Mouse (Mus musculus) layer of hippocampus, adult 2 months (tissue): ENCODE data around the gene Jak1. TPM values are rescaled to one million over a fixed set of nuclear protein-coding genes. Genes with fewer than 3 reads are reported as not detected.
A peak's percentile ranks its signal among the peaks of the same experiment; 100 is the strongest.

Experiments used
- DNase-seq, 2 experiments: peaks; one replicate each; pipeline ENCODE4 v3.0.0; 2022; ENCODE audit warnings: low spot score in 2 of 2
- H3K27ac ChIP-seq: fragments of 200-600 bp; 2 replicates; pipeline ENCODE4 v1.8.1; 2022
- H3K4me3 ChIP-seq: fragments of 200-600 bp; 2 replicates; pipeline ENCODE4 v1.8.1; 2022; ENCODE audit warnings: mild to moderate bottlenecking
- CTCF ChIP-seq: fragments of 200-600 bp; conservative IDR thresholded peaks from 2 replicates; pipeline ENCODE4 v1.8.1; 2022; ENCODE audit warnings: antibody characterized with exemption, mild to moderate bottlenecking, moderate library complexity
- long read RNA-seq, 2 experiments: library from polyadenylated mRNA; stranded (forward); transcript quantifications; one replicate each; pipeline ENCODE4 v2.0.0; 2021; ENCODE audit warnings: borderline mapping rate in 2 of 2
- total RNA-seq, 2 experiments: library from RNA; stranded (reverse); gene quantifications; 2 replicates each; pipeline ENCODE4 v1.2.3; 2021

Gene Jak1
- 100 to 1,000 TPM; 124 to 128 TPM for total RNA-seq
- long read RNA-seq, experiment 1, full-length matches to known transcripts, result 49 of 83 reads
- long read RNA-seq, experiment 1, partial matches to known transcripts, result 21 of 83 reads
- long read RNA-seq, experiment 1, other reads (novel, unspliced or antisense), result 13 of 83 reads
- long read RNA-seq, experiment 2, full-length matches to known transcripts, result 72 of 111 reads
- long read RNA-seq, experiment 2, partial matches to known transcripts, result 15 of 111 reads
- long read RNA-seq, experiment 2, other reads (novel, unspliced or antisense), result 24 of 111 reads

DNA sequence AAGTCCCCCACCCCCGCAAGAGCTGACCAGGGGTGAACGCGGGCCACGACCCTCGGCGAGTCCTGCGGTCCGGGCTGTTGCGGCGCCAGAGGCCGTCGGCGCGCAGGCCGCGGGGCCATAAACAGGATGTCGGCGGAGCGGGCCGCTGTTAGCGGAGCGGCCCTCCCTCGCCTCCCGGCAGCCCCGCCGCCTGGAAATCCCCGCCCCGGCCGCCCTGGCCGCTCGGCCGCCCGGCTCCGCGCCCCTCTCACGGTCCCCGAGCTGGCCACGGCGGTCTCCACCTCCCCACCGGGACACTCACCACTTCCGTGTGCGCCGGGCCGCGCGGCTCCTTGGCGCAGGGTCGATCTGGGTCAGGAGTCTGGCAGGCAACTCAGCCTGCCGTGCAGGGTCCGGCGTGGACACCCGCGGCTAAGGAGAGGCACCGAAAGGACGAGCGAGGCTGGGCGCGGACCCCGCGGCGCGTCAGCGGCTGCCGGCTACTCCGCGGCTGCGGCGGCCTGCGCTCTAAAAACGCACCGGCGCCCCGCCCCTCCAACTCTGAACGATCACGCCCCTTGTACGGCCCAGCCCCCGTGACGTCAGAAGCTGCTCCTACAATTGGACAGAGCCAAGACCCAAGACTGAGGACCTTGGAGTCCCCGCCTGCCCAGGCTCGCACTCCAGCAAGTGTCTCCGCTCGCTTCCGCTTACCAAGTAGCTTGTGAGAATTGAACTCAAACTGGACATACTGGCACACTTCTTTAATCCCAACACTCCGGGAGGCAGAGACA is at the start of gene Jak1:
Gene Jak1 (minus strand): TSS at position 542 of the 773 bp plus-strand sequence.
- peak; percentile 94 to 96 for DNase-seq
- H3K27ac ChIP-seq, result peak within 1 kb of the TSS; percentile 90
- H3K4me3 ChIP-seq, result peak within 1 kb of the TSS; percentile 86
- no peak for TF ChIP-seq CTCF

DNA sequence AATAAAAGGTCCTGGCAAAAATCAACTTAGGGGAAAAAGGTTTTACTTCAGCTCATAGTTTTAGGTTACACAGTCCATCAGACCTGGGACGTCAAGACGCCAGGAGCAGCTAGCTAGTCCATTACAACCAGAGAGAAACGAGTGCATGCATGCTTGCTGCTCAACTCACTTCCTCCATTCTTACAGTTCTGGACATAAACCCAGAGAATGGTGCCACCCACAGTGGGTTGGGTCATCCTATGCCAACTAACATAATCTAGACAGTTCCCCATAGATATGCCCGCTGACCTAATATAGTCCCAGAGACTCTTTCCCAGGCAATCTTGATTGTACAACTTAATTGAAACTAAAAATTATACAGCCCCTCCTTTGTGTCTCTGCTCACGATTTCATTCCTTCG is 47.0 kb upstream of the Jak1 start:
- TF ChIP-seq CTCF, result no peak
- no peak overlapping the region for H3K27ac ChIP-seq
- no peak overlapping the region for H3K4me3 ChIP-seq
- DNase-seq, result no peak

DNA sequence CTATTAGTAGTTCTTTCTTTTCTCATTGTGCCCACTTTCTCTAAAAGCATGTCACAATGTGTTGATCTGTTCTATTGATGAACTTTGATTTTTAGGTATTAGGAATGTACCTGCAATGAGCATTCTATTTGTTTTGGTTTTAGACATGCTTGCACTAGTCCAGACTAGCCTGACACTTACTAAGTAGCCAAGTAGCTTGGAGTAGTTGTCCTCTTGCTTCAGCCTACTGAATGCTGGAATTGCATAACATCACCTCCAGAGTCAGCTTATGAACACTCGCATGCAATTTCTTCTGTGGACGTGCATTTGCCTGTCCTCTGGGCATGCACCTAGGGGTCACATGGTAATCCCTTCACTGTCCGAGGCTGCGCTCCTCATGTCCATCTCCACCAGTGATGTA is 43.1 kb upstream of the Jak1 start:
- Histone ChIP-seq H3K27ac (no peak overlapping the region), H3K4me3 (no peak overlapping the region)
- DNase-seq, result no peak
- TF ChIP-seq CTCF, result no peak

DNA sequence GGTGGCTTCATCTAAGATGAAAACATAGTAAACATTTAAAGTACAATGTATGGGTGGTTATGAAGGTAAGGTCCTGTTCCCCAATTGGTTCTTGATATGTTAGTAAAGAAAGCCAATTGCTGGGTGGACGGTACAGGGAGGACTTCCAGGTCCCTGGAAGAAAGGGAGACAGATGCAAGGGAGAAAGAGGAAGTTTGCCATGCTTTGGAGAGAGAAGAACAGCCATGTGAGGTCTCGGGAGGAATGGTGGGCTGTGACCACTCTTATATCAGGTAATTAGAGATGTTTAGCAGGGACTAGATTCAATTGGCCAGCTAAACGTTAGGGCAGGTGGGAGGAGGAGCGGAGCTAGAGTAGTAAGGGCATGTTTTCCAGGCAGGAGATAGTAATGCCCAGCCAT is 42.2 kb upstream of the Jak1 start:
- TF ChIP-seq CTCF, result no peak
- H3K27ac ChIP-seq, result no peak overlapping the region
- DNase-seq, result no peak
- no peak overlapping the region for H3K4me3 ChIP-seq

DNA sequence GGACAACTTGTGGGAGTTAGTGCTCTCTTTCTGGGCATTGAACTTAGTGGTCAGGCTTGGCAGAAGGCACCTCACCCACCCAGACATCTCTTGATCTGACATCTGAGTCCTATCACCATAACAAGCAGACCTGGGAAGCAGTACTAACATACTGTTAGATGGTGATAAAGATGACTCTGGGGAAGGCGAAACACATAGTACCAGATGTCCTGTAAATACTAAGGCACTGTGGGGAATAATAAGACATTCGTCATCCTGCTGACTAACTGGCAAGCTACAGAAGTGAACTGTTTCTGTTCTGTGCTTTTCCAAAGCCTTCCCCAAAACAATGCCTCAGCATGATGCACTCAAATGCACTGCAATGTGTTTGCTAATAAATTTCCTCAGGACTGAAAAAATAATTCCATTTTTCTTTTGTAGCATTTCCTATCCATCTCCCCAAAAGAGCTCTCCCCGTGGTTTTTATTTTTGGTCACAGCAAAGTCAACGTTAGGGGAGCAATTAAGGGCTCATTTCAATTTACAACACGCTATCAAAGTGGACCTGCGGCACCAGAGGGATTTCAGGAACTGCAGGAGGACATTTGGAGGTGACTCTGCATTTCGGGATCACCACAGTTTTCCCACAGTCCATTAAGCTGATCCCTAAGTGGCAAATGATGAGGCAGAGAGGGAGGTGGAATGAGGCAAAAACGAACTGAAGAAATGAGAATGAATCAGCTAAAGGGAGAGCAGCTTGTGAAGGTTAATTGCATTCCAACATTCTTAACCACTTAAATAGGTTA is 41.2 kb upstream of the Jak1 start:
- Histone ChIP-seq H3K4me3 (no peak overlapping the region; the same call in 1 of the 2 replicates), H3K27ac (peak overlapping the region; percentile 75)
- peak; percentile 15 to 49 for DNase-seq
- no peak for TF ChIP-seq CTCF

DNA sequence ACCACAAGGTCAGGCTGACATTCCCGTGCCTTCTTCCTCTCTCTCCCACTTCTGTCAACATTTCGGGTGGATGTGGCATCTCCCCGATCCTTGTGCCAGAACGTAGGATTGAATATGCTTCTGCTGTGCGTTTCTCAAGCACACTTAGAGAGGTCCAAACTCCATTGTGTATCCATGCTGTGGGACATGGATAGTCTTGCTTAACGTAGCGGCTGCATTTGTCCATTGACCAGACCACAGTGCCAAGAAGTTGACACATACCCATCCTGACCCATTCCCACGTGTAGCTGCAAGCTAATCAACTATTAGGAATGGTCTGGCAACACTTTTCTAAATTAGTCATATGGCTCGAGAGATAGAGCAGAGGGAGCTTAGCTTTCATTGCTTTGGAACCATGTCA is 40.0 kb upstream of the Jak1 start:
- DNase-seq, result peak in 1 of 2 experiments; percentile 12
- H3K27ac ChIP-seq, result peak overlapping the region; percentile 72
- no peak overlapping the region for H3K4me3 ChIP-seq
- TF ChIP-seq CTCF, result no peak

DNA sequence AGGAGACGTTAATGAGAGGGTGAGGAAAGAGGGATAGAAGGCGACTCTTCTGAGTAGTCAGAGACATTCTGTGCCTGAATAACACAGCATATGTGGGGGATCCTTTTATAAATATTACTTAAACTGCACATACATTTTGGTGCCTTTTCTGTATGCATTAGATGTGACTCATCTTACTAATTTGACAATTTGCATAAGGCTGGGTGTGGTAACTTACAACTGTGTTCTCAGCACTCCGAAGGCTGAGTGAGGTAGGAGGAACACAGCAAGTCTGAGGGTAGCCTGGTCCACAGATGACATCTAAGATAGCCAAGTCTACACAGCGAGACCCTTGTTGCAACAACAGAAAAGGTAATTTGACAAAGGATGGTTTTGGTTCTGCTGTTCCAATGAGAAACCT is 39.0 kb upstream of the Jak1 start:
- Histone ChIP-seq H3K27ac (peak overlapping the region; percentile 72; the same call in 1 of the 2 replicates), H3K4me3 (no peak overlapping the region)
- no peak for DNase-seq
- TF ChIP-seq CTCF, result no peak

DNA sequence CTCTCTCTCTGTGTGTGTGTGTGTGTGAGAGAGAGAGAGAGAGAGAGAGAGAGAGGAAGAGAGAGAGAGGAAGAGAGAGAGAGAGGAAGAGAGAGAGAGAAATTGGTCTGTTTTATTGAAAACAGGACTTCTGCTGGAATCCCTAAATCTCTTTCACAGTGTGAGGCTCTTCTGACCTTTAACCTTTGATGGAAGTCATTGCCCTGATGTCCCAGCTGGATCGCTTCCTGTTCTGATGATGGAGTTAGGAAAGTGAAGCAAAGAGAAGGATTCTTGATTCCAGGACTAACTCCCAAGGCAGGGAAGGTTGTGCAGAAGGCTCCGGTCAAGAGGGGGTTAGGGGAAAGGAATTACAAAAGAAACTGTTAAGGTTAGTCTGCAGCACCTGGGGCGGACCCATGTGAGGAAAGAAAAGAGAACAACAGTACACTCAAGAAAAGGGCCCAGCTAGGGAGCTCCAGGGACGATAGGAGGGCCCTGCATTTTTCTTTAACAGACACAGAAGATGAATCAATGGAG is 35.4 kb upstream of the Jak1 start:
- Histone ChIP-seq H3K27ac (no peak overlapping the region), H3K4me3 (no peak overlapping the region)
- DNase-seq, result no peak
- TF ChIP-seq CTCF, result no peak

DNA sequence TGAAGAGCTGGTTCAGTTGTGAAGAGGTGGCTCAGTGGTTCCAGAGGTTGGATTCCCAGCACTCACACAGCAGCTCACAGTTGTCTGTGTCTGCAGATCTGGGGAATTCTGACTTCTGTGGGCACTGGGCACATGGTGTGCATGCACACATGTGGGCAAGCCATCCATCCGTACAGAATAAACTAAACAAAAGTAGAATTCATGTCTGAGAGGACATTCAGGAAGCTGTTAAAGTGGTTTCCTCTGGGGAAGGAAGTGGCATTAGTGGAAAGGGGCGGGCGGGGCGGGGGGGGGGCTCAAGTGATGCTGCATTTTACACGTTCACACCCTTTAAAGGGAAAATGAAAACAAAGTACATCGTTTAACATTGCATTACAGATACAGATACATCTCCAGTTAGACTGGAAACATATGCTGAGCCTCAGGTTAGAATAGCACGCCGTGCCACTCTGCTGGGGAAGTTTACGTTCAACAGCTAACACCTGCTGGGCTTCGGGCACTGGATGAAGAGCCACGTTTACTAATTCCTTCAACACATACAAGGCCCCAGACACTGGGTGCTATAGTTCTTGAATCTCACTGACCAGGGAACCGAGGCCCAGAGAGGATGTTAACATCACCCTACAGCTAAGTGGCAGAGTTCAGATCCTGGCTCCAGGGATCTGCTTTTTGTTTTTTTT is 33.4 kb upstream of the Jak1 start:
- Histone ChIP-seq H3K27ac (no peak overlapping the region), H3K4me3 (no peak overlapping the region)
- DNase-seq, result no peak
- no peak for TF ChIP-seq CTCF

DNA sequence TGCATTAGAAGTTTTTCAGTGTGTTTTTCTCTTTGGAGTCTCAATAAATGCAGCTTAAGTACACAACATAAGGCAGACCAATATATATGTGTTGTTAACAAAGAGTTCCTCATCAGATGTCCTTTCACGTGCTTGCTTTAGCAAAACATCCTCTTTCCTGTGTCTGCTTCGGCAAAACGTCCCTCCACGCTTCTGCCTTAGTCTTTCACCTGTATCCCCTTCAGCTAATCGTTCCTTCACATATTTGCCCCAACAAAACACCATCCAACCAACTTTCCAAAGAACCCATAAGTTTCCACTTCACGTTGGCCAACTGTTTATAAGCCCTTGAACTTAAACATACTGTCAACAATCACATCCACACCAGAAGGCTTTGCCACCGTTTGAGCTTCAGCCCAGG is 31.8 kb upstream of the Jak1 start:
- Histone ChIP-seq H3K4me3 (no peak overlapping the region), H3K27ac (no peak overlapping the region)
- DNase-seq, result no peak
- TF ChIP-seq CTCF, result no peak

DNA sequence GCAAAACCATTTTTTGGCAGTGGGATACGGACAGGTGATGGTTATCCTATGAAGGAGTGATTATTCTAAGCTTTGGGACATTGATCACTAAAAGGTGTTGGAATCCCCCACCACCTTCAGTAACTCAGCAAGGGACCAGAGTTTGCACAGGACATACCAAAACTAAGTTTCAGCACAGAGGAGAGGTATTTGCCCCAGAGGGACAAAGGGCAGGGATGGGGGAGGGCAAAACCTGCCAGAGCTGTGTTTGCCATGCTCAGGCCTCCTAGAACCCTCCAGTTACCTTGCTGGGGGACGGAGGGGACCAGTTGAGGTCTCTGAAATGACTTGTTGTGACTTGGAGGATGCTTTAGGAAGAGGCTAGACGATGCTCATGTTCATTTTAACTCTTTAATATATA is 30.7 kb upstream of the Jak1 start:
- Histone ChIP-seq H3K4me3 (no peak overlapping the region), H3K27ac (no peak overlapping the region)
- no peak for TF ChIP-seq CTCF
- no peak for DNase-seq

DNA sequence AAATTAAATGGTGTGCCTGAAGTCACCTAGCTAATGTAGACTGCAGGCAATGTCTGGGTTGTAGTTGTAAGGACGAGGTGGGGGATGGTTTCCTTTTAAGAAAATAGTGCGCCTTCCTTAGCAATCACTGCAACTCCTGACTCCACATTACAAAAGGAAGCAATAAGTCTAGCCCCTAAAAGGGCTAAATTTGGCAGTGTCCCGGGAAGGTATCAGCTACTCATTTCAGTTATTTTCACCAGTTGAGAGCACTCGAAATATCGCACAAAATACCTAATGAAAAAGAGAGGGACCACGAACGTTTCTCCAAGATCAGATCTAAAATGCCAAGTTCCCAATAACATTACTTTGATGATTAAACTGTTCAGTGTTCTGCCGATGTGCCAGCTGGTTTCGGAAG is 28.6 kb upstream of the Jak1 start:
- TF ChIP-seq CTCF, result no peak
- Histone ChIP-seq H3K4me3 (no peak overlapping the region; the same call in 1 of the 2 replicates), H3K27ac (peak overlapping the region; percentile 23; the same call in 1 of the 2 replicates)
- DNase-seq, result no peak
